Mouse (Mus musculus) cerebellum, adult 11 months (tissue): ENCODE results near the gene Rbms3.

ENCODE experiments used
- DNase-seq: peaks from one replicate; pipeline ENCODE4 v3.0.0; 2022

The Rbms3 gene

DNA sequence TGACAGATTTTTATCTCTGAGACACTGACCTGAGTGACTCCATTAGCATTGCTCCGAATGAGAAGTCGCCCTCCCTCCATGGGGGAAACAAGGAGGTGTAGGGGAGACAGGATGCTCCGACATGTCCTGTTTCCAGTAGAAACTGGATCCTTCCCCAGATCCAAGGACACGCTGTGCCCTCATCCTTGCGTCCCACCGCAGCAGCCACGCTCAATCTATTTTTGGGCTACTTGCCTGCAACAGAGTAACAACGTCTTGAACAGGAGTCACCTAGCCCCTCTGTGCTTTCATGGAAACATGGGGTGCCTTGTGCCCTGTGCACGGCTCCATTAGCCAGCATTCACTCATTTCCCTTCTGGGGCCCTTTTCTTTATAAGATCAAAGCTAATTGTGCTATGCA is at the start of gene Rbms3:
Gene Rbms3, minus strand, starts transcription at position 143 of the 400 bp plus-strand sequence.
- DNase-seq = no peak

DNA sequence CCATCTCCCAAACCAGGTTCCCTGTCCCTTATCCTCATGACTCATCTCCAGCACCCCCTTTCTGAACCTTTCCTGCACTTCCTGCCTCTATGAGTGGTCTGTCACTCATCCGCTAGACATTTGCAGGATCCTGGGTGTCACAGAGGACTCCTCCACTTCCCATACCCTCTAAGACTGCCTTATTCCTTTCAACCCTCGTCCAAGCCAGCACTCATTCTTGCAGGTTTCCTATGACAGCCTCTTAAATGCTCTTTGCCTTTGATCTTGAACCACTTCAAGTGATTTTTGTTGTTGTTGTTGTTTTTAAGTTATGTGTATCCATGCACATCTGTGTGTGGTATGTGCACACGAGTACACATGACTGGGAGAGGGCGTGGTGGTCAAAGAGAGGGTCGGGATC is 43.6 kb upstream of the Rbms3 start:
- DNase-seq = no peak

DNA sequence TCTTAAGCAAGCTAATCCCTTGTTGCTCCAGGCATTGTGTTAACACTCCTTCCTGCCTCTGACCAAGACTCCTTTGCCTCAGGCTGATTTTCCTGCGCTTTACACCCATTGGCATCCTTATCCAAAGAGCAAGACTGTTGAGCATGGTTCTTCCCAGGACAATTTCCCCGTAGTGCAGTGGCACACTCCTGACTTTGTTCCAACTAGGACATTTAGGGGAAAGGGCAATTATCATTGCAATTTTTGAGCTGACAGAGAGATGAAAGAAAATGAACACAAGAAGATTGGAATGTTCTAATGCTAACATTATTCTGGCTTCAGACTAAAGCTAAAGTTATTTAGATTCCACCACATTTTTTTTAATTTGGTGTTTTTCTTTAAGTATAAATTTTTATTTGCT is 24.9 kb upstream of the Rbms3 start:
- DNase-seq = no peak

DNA sequence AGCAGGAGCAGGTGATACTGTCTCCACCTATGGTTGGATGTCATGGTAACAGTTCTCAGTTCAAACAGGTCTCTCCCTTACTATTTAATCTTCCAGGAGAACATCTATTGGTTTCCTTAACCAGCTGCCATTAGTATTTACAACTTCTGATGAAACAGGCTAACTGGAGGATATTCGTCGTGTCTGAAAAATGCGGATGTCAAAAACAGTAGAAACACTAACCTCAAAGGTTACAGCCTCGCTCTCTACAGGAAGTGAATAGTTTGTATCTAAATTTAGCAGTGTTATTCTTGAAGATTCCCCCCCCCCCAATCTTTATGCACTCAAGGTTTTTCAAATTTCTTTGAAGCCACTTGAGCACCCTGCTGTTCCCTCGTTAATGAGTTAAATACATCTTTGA is 23.9 kb upstream of the Rbms3 start:
- DNase-seq = no peak

DNA sequence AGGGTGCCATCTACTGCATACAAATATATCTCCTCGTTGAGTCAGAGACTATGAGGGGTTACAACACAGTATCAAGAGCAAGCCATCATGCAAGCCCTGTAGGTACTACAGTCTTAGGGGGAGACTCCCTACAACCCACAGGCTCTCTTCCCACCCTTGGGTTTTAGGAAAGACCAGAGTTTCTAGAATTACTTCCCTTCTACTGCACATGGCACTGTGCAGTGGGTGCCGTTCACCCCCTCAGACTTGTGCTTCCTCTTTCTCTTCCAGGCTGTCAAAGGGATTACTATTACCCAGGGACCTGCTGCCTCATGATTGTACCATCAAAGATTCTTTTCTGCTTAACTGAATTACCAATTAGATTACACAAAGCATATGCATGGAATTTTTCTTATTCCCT is 16.4 kb upstream of the Rbms3 start:
- no peak for DNase-seq

DNA sequence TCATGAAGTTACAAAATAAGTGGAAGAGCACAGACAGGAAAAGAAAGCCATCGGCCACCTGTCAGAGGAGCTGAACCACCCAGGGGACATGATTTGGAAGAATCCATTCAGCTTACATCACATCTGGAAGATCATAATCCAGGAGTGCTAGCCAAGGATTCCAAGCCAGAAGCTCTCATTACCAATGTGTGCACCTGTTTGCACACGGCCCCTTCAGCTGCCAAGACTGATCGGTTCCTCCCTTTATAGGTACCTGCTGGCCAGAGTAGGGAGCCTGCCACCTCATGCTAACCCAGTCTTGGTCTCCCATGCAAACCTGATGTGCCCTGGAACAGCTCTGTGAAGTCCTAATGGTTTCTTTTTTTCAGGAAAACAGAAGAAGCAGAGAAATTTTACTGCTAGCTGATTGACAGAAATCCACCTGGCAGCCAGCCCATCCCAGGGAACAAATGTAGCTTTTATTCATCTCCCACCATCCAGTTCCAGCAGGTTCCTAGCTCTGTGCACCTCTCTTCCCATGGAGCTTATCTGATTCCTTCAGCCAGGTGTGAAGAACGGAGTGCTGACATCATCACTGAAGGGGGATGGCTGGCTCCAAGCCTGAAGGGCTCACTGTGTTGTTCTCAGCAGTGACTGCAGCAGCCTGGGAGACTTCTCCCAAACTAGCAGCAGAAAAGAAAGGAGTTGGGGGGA is 11.5 kb upstream of the Rbms3 start:
- no peak for DNase-seq

DNA sequence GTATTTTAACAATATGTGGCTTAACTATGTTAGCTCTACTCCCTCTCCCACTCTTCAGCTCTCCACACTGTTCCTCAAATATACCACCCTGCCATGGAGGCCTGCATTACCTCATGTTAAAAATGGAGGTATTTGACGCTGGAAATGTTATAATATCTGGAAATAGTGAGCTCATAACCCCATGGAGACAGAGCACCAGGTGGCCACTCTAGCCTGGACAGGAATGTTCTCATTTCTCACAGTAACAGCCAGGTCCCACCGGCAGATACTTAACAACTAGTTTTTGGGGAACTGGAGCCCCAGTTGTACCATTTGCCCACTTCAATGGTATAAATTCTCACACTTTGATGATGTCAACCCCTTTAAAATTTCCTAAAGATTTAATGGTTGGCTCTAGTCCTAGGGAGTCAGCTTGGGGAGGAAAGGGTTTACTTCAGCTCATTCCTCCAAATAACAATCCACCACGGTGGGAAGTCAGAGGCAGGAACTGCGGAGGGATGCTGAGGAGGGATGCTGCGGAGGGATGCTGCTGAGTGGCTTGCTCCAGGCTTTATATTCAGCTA is 9.0 kb upstream of the Rbms3 start:
- no peak for DNase-seq

DNA sequence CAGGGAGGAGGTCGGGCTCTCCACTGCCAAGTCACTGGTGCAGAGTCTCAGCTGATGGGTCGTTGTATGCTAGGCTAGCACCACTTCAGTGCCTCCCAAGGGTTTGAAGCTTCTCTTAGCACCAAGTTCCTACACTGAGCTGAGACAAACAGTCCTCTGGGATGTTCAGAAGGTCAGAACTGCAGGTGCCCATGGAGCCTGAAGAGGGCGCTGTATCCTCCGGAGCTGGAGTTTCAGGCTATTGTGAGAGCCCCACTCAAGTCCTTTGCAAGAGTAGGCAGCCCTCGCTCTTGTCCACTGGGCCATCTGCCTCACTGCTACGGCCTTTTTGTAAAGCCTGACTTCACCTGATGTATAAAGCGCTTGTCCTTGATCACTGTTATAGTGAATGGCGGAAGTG is 6.8 kb upstream of the Rbms3 start:
- no peak for DNase-seq

DNA sequence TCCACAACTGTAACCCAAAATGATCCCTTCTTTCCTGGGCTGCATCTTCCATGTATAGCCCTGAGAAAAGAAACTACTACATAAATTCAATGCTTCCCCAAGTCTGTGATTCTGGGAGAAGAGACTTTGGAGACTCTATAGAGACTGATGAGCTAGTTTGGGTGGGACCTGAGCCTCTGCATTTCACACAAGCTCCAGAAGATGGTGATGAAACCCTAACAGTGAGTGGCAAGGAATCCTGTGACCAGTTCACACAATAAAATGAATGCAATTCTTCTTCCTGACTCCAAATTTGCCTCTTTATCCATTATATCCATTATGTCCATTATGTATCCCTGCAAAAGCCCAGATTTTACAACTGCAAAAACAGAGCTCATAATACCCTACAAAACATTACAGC is 2.5 kb downstream of the Rbms3 start:
- no peak for DNase-seq

DNA sequence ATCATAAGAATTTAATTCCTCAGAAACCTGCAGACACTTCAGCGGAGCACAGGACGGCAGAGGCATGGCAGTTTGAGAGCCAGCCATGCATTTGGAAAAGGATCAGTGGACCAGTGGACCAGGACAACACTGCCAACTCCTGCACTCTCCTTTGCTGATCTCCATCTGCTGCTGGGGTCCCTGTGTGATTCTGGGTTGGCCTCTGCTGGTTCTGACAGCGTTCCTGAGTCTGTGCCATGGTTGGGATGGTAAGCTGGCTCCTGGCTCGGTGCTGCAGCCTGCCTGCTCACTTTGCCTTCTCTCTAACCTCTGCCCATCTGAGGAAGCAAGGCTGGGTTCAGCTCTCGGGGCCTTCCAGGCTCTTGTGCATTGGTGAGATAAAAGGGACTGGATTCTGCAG is 28.9 kb downstream of the Rbms3 start:
- DNase-seq = peak; percentile 12

DNA sequence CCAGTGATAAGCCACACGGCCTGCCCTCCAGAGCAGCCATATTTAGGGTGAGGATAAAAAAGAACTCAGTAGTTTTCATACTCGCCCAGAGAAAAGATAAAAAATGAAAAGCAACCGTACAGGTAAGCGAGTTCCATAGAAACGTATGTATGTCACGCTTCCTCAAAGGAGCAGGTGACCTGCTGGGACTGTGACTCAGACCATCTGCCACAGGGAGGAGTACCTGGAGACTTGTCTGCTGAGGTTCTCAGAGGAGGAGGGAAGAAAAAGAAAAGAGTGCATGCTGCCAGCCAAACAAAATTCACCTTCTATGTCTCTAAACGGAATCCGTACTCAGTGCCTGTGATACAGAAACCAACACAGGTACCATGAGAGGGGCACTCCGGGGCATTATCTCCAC is 30.4 kb downstream of the Rbms3 start:
- DNase-seq = peak; percentile 17

DNA sequence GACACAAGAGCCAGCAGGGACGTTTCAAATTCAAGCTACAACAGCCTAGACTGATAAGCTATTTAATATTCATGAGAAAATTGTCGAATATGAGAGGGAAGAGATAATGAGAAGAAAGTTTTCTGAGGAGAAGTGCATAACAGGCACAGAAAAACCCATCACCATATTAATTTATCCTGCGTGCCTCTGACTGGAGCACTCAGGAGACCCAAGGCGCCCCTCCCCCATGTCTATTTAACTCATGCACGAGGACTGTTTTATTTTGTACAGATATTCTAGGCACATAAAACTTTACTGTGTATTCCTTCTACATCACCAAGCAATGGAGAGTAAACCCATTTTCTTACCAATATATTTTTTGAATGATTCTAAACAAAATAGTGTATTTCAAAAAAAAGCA is 33.6 kb downstream of the Rbms3 start:
- no peak for DNase-seq

DNA sequence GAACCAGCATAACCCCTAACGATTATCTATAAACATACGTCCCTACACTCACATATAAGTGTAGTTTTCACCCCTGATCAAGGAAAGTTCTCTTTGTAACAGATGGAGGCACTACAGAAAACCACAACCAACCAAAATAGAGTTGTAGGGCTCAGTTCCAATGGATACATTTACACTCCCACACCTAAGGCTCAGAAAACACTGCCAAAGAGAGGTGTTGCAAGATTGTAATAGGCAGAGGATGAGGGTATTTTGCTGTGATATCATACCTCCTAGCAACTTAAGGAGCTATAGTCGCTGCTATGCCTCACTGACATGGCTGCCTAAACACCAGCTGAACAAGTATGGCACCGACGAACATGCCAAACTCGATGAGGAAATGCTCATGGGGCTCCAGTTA is 44.4 kb downstream of the Rbms3 start:
- DNase-seq = no peak

DNA sequence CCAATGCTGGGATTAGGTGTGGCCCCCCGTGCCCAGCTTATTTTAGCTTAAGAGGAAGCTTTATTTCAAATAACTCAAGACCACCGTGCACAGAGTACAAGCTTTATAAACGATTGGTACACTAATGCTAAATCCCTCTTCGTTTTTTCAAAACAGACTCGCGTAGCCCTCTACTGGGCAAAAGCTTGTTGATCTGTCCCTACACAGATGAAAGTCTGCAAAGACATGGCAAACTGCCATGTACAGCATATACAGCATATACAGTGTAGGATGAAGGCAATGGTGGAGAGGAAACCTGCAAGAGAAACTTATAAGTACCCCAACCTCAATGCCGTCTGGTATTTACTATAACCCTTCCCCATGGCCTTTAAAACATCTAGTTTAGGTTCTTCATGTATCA is 46.1 kb downstream of the Rbms3 start:
- DNase-seq = no peak

DNA sequence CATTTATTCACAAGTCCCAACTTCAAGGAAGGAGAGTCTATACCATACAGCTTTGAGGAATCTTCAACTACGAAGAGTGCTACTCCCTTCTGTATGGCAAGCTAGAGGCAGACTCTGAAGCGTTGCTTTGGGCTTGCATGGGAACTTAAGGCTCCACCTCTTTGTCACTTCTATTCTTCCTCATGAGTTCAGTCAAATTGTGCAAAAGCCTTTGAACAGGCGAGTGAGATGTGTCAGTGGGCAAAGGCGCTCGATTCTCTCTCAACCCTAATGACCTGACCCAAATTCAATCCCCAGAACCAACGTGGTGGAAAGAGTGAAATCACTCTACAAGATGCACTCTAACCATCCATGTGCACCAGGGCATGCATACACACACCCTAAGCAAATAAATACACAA is 47.1 kb downstream of the Rbms3 start:
- no peak for DNase-seq

DNA sequence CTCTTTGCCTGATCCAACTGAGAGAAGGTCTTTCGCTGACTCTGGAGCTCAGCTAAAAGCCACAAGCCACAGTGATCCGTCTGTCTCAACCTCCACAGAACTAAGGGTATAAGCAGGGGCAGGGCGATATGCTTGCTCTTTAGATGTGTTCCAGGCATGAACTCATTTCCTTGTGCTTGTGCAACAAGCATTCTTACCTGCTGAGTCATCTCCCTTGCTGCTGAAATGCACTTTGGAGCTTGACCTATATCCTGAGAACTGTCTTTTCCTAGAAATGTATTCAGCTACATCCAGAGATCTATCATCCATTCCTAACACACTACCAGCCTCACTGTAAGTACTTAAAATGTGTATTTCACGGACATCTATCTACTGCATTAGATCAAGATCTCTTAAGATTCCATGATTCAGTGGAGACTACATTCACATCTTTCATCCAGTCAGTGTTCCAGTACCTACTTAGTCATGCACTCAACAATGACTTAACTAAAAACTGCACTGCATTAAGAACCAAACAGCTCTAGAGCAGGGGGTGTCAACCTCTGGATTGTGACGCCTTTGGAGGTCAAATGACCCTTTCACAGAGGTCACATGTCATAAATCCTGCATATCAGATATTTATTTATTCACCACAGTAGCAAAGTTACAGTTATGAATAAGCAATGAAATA is 58.4 kb downstream of the Rbms3 start:
- DNase-seq = no peak

DNA sequence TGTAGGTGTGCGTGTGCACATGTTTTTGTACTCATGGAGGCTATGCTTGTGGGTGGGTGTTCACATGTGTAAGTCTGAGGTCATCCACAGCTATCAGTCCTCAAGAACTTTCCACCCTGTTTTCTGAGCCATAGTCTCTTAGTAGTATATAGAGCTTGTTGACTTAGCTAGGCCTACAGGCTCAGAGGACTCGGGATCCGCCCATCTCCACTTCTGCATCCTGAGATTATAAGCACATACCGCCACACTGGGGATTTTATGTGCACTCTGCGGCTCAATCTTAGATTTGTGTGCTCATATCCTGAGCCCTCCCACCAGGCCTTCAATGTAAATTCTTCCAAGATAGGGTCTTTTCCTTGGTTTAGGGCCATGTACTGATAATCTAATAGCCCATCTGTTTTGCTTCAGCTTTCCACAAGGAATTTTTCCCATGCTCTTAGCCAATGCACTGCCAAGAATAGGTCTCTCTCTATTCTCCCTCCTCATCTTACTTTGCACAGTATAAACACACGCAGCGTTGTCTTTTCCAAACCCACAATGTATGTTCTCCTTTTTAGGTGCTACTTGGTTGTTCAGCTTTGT is 59.4 kb downstream of the Rbms3 start:
- DNase-seq = no peak

DNA sequence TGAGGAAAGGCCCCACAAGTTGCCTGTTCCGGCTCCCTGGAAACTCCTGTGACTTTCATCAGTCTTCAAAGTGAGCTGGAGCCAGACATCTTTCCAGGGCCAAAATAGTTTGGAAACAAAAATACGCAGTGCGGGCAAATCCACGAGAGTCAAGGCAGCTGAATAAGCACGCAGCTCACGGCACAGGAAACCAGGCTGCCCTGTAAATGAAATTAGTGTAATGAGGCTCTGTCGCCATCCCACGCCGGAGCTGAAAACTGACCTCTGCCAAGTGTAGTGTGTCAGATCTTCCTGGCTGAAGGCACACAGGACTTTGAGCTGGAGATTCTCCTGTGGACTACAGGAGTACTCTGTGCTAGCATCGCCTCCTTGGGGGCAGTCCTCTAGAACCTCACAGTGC is 63.4 kb downstream of the Rbms3 start:
- no peak for DNase-seq

DNA sequence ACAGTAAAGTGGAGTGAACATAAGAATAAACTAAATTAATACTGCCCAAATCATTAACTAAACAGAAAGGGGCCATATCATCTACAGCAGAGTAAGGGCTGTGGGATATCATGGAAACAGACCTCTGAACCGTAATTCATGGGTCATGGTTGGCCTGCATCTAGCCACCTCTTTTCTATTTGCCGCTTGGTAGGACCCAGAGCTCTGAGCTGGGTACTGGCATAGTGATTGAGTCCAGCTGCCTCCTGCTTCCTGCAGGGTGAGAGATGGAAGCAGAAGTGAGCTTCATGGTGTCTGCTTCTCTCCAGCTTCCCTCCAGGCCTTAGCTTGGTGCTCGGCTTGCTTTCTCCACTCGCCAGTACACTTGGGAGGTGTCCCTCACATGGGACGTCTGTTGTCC is 71.2 kb downstream of the Rbms3 start:
- DNase-seq = no peak

DNA sequence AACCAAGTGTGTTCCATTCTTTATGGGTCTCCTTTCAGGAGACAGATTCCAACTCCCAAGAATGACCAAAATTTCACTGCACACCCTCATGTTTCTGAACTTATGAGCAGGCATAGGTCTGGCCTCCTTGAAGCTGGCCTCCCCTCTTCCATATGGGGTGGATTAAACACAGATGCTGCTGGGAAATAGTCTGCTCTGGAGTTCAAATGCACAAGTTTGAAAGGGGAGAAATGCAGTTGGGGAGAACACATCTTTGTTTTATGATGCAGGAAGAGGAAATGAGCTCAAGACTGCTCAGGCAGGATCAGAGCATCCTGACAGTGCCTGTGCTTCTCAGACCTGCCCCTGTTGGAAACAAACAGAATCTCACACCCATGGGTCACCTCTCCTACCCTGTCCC is 75.4 kb downstream of the Rbms3 start:
- no peak for DNase-seq

DNA sequence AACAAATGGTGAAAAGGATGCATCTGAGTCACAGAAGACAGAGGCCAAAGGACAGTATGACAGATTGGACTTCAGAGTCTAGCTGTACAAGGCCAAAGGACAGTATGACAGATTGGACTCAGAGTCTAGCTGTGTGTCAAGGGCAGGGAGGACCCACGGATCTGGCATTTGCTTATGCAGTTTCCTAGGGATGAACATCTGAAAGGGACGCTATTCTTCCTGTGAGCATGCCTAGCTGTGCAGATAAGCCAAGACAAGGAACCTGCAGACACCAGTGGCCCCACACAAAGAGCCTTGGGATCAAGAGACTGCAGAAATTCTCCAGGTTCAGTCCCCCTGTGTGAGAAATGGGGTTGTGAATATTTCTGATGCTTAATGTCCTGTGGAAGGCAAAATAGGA is 100.4 kb downstream of the Rbms3 start:
- no peak for DNase-seq

DNA sequence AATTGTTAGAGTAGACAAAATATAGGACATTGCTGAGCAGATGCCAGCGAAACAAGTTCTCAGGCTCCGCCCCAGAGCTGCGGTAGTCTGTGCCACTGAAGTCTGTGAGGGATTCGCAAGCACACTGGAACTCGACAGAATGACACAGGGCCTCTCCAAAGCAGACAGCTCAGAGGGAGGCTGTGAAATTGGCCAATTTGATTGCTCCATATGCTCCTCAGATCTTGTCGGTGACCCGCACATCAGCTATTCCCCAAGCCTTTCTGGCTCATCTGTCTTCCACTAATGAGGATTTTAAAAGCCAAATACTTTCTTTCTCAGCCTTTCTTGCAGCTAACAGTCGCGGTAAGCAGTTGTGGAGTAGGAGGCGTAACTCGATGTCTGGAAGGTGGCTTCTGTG is 120.8 kb downstream of the Rbms3 start:
- DNase-seq = no peak

DNA sequence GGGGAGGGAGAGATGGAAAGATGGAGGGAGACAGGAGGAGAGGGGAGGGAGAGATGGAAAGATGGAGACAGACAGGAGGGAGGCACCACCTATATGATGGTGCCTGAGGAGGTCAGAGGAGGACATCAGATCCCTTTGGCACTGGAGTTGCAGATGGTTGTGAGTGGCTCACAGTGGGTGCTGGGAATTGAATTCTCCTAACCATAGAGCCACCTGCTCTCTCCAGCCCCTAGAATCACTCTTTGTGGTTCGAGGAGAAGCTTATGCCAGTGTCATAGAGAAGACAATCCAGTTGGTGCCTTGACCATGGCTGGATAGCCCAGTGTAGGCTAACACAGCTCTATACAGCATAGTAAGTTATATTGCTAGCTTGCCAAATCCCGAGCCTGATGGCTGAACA is 137.8 kb downstream of the Rbms3 start:
- DNase-seq = no peak

DNA sequence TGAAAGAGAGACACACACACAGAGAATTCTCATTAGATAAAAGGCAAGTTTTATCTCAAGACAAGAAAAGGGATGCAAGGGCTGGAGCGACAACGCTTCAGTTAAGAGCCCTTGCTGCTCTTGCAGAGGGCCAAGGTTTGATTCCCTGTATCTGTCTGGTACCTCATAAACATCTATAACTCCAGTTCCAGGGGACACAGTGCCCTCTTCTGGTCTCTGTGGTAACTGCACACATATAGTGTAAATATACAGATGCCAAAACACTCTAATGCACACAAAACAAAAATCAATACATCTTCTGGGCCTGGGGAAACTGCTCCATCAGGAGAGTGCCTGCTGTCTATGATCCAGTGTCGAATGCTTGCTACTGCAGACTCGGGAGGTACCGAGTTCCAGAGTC is 145.3 kb downstream of the Rbms3 start:
- DNase-seq = no peak
